Mouse (Mus musculus) adrenal gland, adult 18-20 months (tissue): Measurements from ENCODE around the gene Ctsm. TPM values are rescaled to one million over a fixed set of nuclear protein-coding genes. Genes with fewer than 3 reads are reported as not detected.
"Not testable (repeated sequence)": the region's sequence is repeated elsewhere in the genome, so short reads cannot be mapped to it uniquely, and the experiment has no call there.

Experiments used
- DNase-seq, 2 experiments: peaks; one replicate each; pipeline ENCODE4 v3.0.0; 2021 to 2022; ENCODE audit warnings: low spot score in 2 of 2
- long read RNA-seq, 2 experiments: library from polyadenylated mRNA; stranded (forward); transcript quantifications; one replicate each; pipeline ENCODE4 v2.0.0; 2021
- total RNA-seq, 2 experiments: library from RNA; stranded (reverse); gene quantifications; 1 replicate in 1 of 2; 2 replicates in 1 of 2; pipeline ENCODE4 v1.2.3; 2021

Ctsm gene
- not detected for total RNA-seq
- long read RNA-seq, experiment 1 = 0 reads
- long read RNA-seq, experiment 2 = 0 reads

DNA sequence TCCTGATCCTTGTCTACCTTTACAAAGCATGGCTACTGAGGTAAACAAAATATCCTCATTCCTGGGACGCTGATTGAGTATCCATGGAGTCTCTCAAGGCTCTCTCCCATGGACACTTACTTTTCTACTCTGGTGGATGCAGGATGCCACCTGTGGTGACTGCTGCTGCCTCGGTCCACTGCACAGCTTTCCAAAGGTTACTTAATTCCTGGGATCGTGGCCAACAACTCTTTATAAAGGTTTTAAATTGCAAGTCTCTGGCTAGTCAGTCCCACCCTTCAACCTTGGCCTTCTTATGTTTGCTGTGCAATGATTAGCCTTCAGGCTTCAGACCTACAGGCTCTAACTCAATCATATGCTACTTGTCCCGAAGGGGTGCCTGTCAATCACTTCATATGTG is at the start of gene Ctsm:
Gene Ctsm, minus strand, starts transcription at position 209 of the 400 bp plus-strand sequence.
- DNase-seq = no peak

GRCm38 (mm10) chr13:61570027-61570426 is 28.4 kb upstream of the Ctsm start, which contains the start of gene Cts3:
Cts3 (minus strand) TSS chr13:61570127.
- DNase-seq = no peak

DNA sequence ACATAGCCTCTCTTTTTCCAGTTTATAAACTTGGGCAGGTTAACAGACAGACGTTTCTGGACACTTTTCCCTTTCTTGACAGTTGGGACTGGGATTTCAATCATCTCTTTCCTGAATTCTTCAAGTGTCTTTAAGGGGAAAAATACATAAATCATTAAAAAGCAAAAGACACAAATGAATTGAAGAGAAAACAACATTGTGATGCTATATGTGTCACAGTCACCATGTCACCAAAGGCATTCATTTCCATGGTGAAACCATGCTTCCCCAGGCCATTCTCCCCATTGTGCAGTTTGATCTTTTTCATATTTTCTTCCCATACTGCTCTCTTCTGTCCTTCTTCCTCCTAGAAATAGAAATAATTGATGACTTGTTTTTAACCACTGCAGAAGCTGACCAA is 26.4 kb upstream of the Ctsm start, which contains the start of gene Gm49352:
Gene Gm49352, minus strand, starts transcription at position 101 of the 400 bp plus-strand sequence.
- DNase-seq = not testable (repeated sequence)

Other genes with a start within 250 kb of the Ctsm start
- gene Cts7, start 183.6 kb downstream of the Ctsm start, total RNA-seq = not detected
- gene Gm49352, start 26.3 kb upstream of the Ctsm start, total RNA-seq = not detected
- not detected for gene Cts3, start 28.3 kb upstream of the Ctsm start, total RNA-seq